Comparison of ENCODE assay signal across 13 mouse cellular contexts in genomic region chr8:107221924-107222851, GRCm38 (mm10).
DNase-seq lines count a peak whose midpoint lies in the region; ATAC-seq lines count a peak whose summit lies in the region.
"Had no signal": no experiment of that assay in that cellular context is flagged by ENCODE, and none has a peak within 500 bp of the region (broad histone marks: within the 10 kb centered on the region; RNA-seq: fewer than 3 reads in every experiment).

No protein-coding gene starts in this region.

- H3K4me2 ChIP-seq in hindbrain, embryonic 16.5 days (ENCODE audit: low read length): no peak overlapping the region
- no peak overlapping the region for H3K4me2 ChIP-seq in forebrain, embryonic 14.5 days (ENCODE audit: low read length)
- H3K4me2 ChIP-seq: embryonic facial prominence, embryonic 15.5 days; neural tube, embryonic 15.5 days; stomach, embryonic 15.5 days had no signal

- 61% methylated on average over 8 of the region's 8 CpGs for WGBS in hindbrain, embryonic 16.5 days
- 55% methylated on average over 8 of the region's 8 CpGs for WGBS in forebrain, embryonic 14.5 days

- no peak overlapping the region for H3K9ac ChIP-seq in hindbrain, embryonic 16.5 days (ENCODE audit: low read depth, low read length)
- H3K9ac ChIP-seq in forebrain, embryonic 14.5 days (ENCODE audit: low read length): no peak overlapping the region
- H3K9ac ChIP-seq: embryonic facial prominence, embryonic 15.5 days; neural tube, embryonic 15.5 days; stomach, embryonic 15.5 days had no signal

- H3K9me3 ChIP-seq in hindbrain, embryonic 16.5 days (ENCODE audit: control insufficient read depth, low read length): no peaks in the 10 kb centered on the region
- H3K9me3 ChIP-seq in forebrain, embryonic 14.5 days (replicated peaks; ENCODE audit: control insufficient read depth, low read length): no peaks in the 10 kb centered on the region
- H3K9me3 ChIP-seq: embryonic facial prominence, embryonic 15.5 days; neural tube, embryonic 15.5 days; stomach, embryonic 15.5 days had no signal

- H3K4me3 ChIP-seq in hindbrain, embryonic 16.5 days (ENCODE audit: low read length): no peak overlapping the region
- no peak overlapping the region for H3K4me3 ChIP-seq in forebrain, embryonic 14.5 days (ENCODE audit: low read depth, low read length)
- H3K4me3 ChIP-seq: embryonic facial prominence, embryonic 15.5 days; neural tube, embryonic 15.5 days; stomach, embryonic 15.5 days had no signal

- H3K36me3 ChIP-seq in hindbrain, embryonic 16.5 days (ENCODE audit: control insufficient read depth, insufficient read depth, low read length): no peaks in the 10 kb centered on the region
- no peaks in the 10 kb centered on the region for H3K36me3 ChIP-seq in forebrain, embryonic 14.5 days (ENCODE audit: control insufficient read depth, insufficient read depth, low read length)
- H3K36me3 ChIP-seq: embryonic facial prominence, embryonic 15.5 days; neural tube, embryonic 15.5 days; stomach, embryonic 15.5 days had no signal

- peak; percentile 6 for DNase-seq in A20 (ENCODE audit: low read depth, low spot score)
- peak; percentile 40 for DNase-seq in NIH3T3 (ENCODE audit: low read depth)
- DNase-seq in heart, adult 18-20 months: peak; percentile 80 to 81
- peak; percentile 34 for DNase-seq in liver
- DNase-seq in cerebellum, adult 9-10 months: no peak
- no peak for DNase-seq in layer of hippocampus, adult 11-12 months (ENCODE audit: low spot score)
- no peak for DNase-seq in forebrain, embryonic 14.5 days (ENCODE audit: low spot score)
- DNase-seq: lung, adult 2 months had no signal

- ATAC-seq in hindbrain, embryonic 16.5 days: no peak
- ATAC-seq in forebrain, embryonic 14.5 days: no peak
- ATAC-seq: hindbrain, postnatal 0 days had no signal

- H3K4me1 ChIP-seq in hindbrain, embryonic 16.5 days (ENCODE audit: control insufficient read depth, insufficient read depth, low read depth, low read length): no peaks in the 10 kb centered on the region
- H3K4me1 ChIP-seq in forebrain, embryonic 14.5 days (ENCODE audit: control insufficient read depth, insufficient read depth, low read length): no peaks in the 10 kb centered on the region
- H3K4me1 ChIP-seq: neural tube, embryonic 15.5 days had no signal

- no peaks in the 10 kb centered on the region for H3K27me3 ChIP-seq in hindbrain, embryonic 16.5 days (replicated peaks; ENCODE audit: control insufficient read depth, insufficient read depth, low read length)
- no peaks in the 10 kb centered on the region for H3K27me3 ChIP-seq in forebrain, embryonic 14.5 days (replicated peaks; ENCODE audit: control insufficient read depth, insufficient read depth, low read length)
- H3K27me3 ChIP-seq: embryonic facial prominence, embryonic 15.5 days; neural tube, embryonic 15.5 days; stomach, embryonic 15.5 days had no signal

- H3K27ac ChIP-seq in hindbrain, embryonic 16.5 days (ENCODE audit: low read depth, low read length): no peak overlapping the region
- H3K27ac ChIP-seq in forebrain, embryonic 14.5 days (ENCODE audit: low read depth, low read length): no peak overlapping the region
- H3K27ac ChIP-seq: embryonic facial prominence, embryonic 15.5 days; hindbrain, postnatal 0 days; neural tube, embryonic 15.5 days; stomach, embryonic 15.5 days had no signal

Comparison
In these comparisons a context has a peak if more than half of its experiments do, and no peak if none do; other contexts are left out.
1. DNase-seq: peak in A20 (single experiment), NIH3T3 (single experiment), heart, adult 18-20 months (2 of 2) and liver (single experiment); none in cerebellum, adult 9-10 months (single experiment), layer of hippocampus, adult 11-12 months (single experiment) and forebrain, embryonic 14.5 days (single experiment).